8 mouse cellular contexts compared by ENCODE assay signal in genomic region chr11:117656077-117656401, GRCm38 (mm10). TPM values are rescaled to one million over a fixed set of nuclear protein-coding genes. Genes with fewer than 3 reads are reported as not detected.
A peak's percentile ranks its signal among the peaks of the same experiment; 100 is the strongest.
DNase-seq lines count a peak whose midpoint lies in the region; ATAC-seq and TF ChIP-seq lines count a peak whose summit lies in the region.

No protein-coding gene starts in this region.

- H3K36me3 ChIP-seq in heart, embryonic 11.5 days (ENCODE audit: control insufficient read depth, insufficient read depth, low read length): no peaks in the 10 kb centered on the region
- no peaks in the 10 kb centered on the region for H3K36me3 ChIP-seq in C2C12 (ENCODE audit: control insufficient read depth, insufficient read depth)
- H3K36me3 ChIP-seq in forebrain, embryonic 12.5 days (replicated peaks): no peaks in the 10 kb centered on the region
- no peaks in the 10 kb centered on the region for H3K36me3 ChIP-seq in liver, embryonic 13.5 days

- peak overlapping the region; percentile 87 for H3K4me3 ChIP-seq in heart, embryonic 11.5 days (ENCODE audit: low read depth, low read length)
- H3K4me3 ChIP-seq in C2C12 (ENCODE audit: insufficient read depth, poor library complexity, severe bottlenecking): peak overlapping the region; percentile 65
- H3K4me3 ChIP-seq in forebrain, embryonic 12.5 days (replicated peaks): peak overlapping the region; percentile 97
- H3K4me3 ChIP-seq in liver, embryonic 13.5 days (replicated peaks): peak overlapping the region; percentile 87

- no peak for ATAC-seq in heart, embryonic 11.5 days (replicated peaks; ENCODE audit: insufficient number of reproducible peaks, low FRiP score, low TSS enrichment)
- ATAC-seq in forebrain, embryonic 12.5 days (ENCODE audit: low FRiP score): no peak
- ATAC-seq in liver, embryonic 13.5 days (ENCODE audit: low read depth): no peak

- H3K27ac ChIP-seq in heart, embryonic 11.5 days (ENCODE audit: low read depth, low read length): peak overlapping the region; percentile 92; the same call in 1 of the 2 replicates
- peak overlapping the region; percentile 98 for H3K27ac ChIP-seq in forebrain, embryonic 12.5 days
- no peak overlapping the region for H3K27ac ChIP-seq in liver, embryonic 13.5 days

- H3K9ac ChIP-seq in heart, embryonic 11.5 days (ENCODE audit: low read depth, low read length): peak overlapping the region; percentile 90; the same call in 1 of the 2 replicates
- H3K9ac ChIP-seq in forebrain, embryonic 12.5 days: peak overlapping the region; percentile 100
- H3K9ac ChIP-seq in liver, embryonic 13.5 days: peak overlapping the region; percentile 89

- 0 out of 2 replicates have a peak, but pooled peaks cover 10% of the 10 kb centered on the region for H3K27me3 ChIP-seq in heart, embryonic 11.5 days (ENCODE audit: control insufficient read depth, insufficient read depth, low read length)
- no peaks in the 10 kb centered on the region for H3K27me3 ChIP-seq in C2C12 (ENCODE audit: control insufficient read depth, insufficient read depth, insufficient read length)
- H3K27me3 ChIP-seq in forebrain, embryonic 12.5 days: peaks cover 16% of the 10 kb centered on the region
- H3K27me3 ChIP-seq in liver, embryonic 13.5 days: peaks cover 32% of the 10 kb centered on the region

- H3K9me3 ChIP-seq in heart, embryonic 11.5 days (replicated peaks; ENCODE audit: control insufficient read depth, low read length): no peaks in the 10 kb centered on the region
- no peaks in the 10 kb centered on the region for H3K9me3 ChIP-seq in forebrain, embryonic 12.5 days
- H3K9me3 ChIP-seq in liver, embryonic 13.5 days (replicated peaks): no peaks in the 10 kb centered on the region

- peaks cover 18% of the 10 kb centered on the region for H3K4me1 ChIP-seq in heart, embryonic 11.5 days (ENCODE audit: control insufficient read depth, insufficient read depth, low read length)
- peaks cover 44% of the 10 kb centered on the region for H3K4me1 ChIP-seq in forebrain, embryonic 12.5 days
- H3K4me1 ChIP-seq in liver, embryonic 13.5 days (replicated peaks): peaks cover 53% of the 10 kb centered on the region

- no peak for DNase-seq in heart, adult 18-20 months
- no peak for DNase-seq in liver, embryonic 13.5 days
- DNase-seq in Muller cell, postnatal 12 days (ENCODE audit: inconsistent ontology term): no peak
- no peak for DNase-seq in left cerebral cortex, adult 11 months (ENCODE audit: low spot score)
- no peak for DNase-seq in left cerebral cortex, adult 8-10 months (ENCODE audit: low spot score in 2 of 2)

- TF ChIP-seq CTCF in C2C12 (IDR thresholded peaks at IDR 0.05; ENCODE audit: control insufficient read depth, insufficient read depth, insufficient read length): no peak

- H3K79me2 ChIP-seq in C2C12 (ENCODE audit: control insufficient read depth, insufficient read depth): peaks cover 61% of the 10 kb centered on the region

- peak overlapping the region; percentile 90 for H3K4me2 ChIP-seq in heart, embryonic 11.5 days
- H3K4me2 ChIP-seq in forebrain, embryonic 12.5 days: peak overlapping the region; percentile 77
- H3K4me2 ChIP-seq in liver, embryonic 13.5 days: peak overlapping the region; percentile 99

- 12% methylated on average over 10 of the region's 10 CpGs for WGBS in heart, embryonic 11.5 days (ENCODE audit: insufficient replicate concordance)
- 4% methylated on average over 10 of the region's 10 CpGs for WGBS in forebrain, embryonic 12.5 days
- WGBS in liver, embryonic 13.5 days (ENCODE audit: insufficient replicate concordance): 13% methylated on average over 10 of the region's 10 CpGs

- H3ac ChIP-seq in C2C12 (ENCODE audit: control insufficient read depth, insufficient read length, low read depth): peak overlapping the region; percentile 99

- peaks cover 50% of the 10 kb centered on the region for H3K79me3 ChIP-seq in C2C12 (ENCODE audit: low read depth)

TF ChIP-seq in C2C12, 6 proteins besides CTCF, POLR2A, EP300 and RAD21:
- no peak for TF ChIP-seq FOSL1 (IDR thresholded peaks at IDR 0.05; ENCODE audit: insufficient read depth, low read length, poor library complexity, severe bottlenecking)
- TF ChIP-seq CEBPB (IDR thresholded peaks at IDR 0.05; ENCODE audit: low read depth): no peak
- no peak for TF ChIP-seq MAX (IDR thresholded peaks at IDR 0.05)
- no peak for TF ChIP-seq MYOD1 (IDR thresholded peaks at IDR 0.05; ENCODE audit: control insufficient read depth, insufficient read length, low read depth)
- TF ChIP-seq USF1 (IDR thresholded peaks at IDR 0.05; ENCODE audit: low read depth): no peak
- no peak for TF ChIP-seq MYOG (IDR thresholded peaks at IDR 0.05; ENCODE audit: control insufficient read depth, extremely low read depth, insufficient read length)

RNA-seq across cellular contexts. Expression of gene Tnrc6c, which starts 1.9 kb away (rescaled TPM):
- 7.0 and 8.1 TPM in 2 replicates for polyA plus RNA-seq in heart, embryonic 11.5 days (2014; fragmentation: Nextera tagmentation; extraction: Ambion mirVana)
- 10 to 100 TPM; 28.1 to 32.0 TPM for total RNA-seq in heart, adult 18-20 months (2021)
- polyA plus RNA-seq in C2C12 (2012; fragmentation: generic; extraction: Trizol): 6.3 TPM
- polyA plus RNA-seq in forebrain, embryonic 12.5 days (2016; fragmentation: Nextera tagmentation; extraction: Ambion mirVana): 23.7 and 25.0 TPM in 2 replicates
- 2.8 and 2.9 TPM in 2 replicates for polyA plus RNA-seq in liver, embryonic 13.5 days (2015; fragmentation: Nextera tagmentation; extraction: Ambion mirVana)
- 10 to 100 TPM; 54.0 to 61.3 (median 57.8) TPM for total RNA-seq in left cerebral cortex, adult 8-10 months (2022)
